Mouse (Mus musculus): Measurements from ENCODE around the gene Ncan.

DNA sequence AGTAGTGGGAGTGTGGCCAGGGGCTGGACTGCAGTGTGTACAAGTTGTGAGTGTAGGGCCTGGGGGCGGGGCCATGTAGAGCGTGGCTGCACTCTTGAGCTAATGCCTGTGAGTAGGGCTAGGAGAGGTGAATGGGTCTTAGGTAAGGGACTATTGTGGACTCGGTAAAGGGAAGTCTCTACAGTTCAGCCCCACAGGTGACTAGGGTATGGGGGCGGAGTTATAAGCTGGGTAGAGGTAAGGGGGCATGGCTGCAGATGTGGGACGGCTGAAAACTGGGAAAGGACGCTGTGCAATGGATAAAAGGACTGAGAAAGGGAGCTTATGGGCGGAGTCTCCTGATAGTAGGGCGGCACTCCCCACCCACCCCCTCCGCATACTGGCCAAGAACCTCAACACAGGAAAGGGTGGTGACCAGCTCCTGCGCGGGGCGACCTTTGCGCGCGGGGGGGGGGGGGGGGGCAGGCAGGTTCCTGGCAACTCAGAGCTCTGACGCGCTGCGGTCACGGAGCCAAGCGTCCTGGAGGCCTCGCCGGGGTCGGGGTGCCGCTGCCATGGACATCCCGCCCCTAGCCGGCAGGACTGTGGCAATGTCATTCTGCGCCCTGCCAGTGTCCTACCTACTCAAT lies 48.1 kb downstream of the Ncan start, which contains the start of gene Tm6sf2:
- no peak for TF ChIP-seq CTCF (IDR thresholded peaks at IDR 0.05; ENCODE audit: extremely low read depth, insufficient read depth, insufficient read length, insufficient replicate concordance)
- no peak for TF ChIP-seq POLR2A (IDR thresholded peaks at IDR 0.05; ENCODE audit: low read depth, low read length)
